Mouse (Mus musculus) adrenal gland, postnatal 10 days (tissue): ENCODE results near the gene Pithd1. TPM values are rescaled to one million over a fixed set of nuclear protein-coding genes. Genes with fewer than 3 reads are reported as not detected.

Experiments
- DNase-seq: peaks from one replicate; pipeline ENCODE4 v3.0.0; 2021; ENCODE audit warnings: mixed read lengths
- total RNA-seq, 2 experiments: library from RNA; stranded (reverse); gene quantifications; 2 replicates each; pipeline ENCODE4 v1.2.3; 2021

Gene Pithd1
- total RNA-seq, 2 experiments from 2014 or later, result 27.0 to 33.5 TPM

DNA sequence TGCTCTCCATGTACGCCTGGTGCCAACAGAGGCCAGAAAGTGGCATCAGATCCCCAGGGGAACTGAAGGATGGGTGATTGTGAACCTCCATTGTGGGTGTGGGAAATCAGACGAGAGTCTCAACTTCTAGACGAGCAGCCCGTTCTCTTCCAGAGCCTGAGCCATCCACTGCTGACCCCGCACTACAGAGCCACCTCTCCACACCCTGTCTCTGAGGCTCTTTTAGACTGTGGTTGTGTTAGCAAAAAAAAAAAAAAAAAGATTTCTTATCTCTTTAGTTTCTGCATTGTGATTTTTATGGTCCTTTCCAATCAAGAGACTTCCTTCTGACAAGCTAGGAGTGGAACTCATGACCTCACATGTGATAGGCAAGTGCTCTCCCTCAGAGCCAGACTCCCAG lies 57.7 kb downstream of the Pithd1 start:
- DNase-seq, result no peak

DNA sequence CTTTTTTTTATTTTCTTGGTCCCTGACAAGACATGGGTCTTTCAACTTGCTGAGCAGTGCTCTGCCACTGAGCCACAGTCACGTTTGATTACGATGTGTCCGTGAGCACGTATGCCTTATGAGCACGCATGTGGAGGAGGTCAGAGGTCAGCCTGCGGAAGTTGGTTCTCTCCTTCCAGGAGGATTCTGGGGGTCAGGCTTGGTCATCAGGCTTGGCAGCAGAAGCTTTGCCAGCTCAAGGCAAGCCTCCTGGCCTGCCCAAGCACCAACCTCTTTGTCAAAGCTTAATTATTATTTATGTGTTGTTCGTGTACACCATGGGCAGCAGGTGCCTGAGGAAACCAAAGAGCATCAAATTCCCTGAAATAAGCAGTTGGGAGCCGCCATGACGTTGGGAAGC lies 58.7 kb downstream of the Pithd1 start:
- no peak for DNase-seq

DNA sequence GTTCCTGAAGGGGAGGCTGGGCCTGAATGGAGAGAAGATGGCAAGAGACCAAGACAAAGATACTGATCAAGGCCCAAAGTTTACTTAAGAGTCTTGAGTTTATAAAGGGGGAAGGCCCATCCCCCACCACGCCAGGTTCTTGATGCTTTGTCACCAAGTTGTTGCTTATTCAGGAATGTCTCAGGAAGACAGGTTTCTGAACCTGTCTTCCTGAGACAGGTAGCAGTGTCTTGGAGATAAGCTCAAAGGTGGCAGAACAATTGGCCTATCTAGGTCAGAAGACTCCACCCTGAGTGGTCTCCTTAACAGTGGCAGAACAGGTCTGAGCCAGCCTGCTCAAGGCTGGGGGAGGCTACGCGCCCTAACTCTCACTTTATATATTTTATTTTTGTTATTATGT lies 60.2 kb downstream of the Pithd1 start:
- DNase-seq, result no peak

DNA sequence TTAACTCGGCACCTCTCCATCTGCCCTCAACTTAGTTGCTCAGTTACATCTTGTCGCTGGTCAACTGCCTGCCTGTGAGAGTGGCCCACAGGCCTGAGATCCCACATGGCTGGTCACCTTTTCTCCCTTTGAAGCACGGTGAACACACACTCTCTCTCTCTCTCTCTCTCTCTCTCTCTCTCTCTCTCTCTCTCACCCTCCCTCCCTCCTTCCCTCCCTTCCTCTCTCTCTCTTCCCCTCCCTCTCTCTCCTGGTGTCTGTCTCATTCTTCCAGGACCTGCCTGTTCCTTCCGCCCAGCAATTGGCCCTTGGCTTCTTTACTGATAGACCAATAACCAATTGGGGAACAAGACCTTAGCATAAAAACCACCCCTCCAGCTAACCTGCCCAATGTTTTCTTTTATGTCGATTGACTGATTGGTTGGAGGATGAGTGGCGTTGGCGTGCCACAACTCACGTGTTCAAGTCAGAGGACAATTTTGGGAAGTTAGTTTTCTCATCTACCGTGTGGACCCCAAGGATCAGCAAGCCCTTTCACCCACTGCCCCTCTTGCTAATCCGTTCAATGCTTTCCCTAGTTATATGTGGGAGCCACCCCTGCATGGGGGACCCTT lies 60.8 kb downstream of the Pithd1 start:
- DNase-seq, result no peak

Other genes starting within 250 kb of the Pithd1 start
- 10 to 100 TPM in 1 of 2 experiments, 1 to 10 TPM in 1; 4.2 to 15.1 TPM for gene Myom3, start 227.5 kb downstream of the Pithd1 start, total RNA-seq
- 100 to 1,000 TPM in 1 of 2 experiments, 10 to 100 TPM in 1; 94.0 to 117 TPM for gene Srsf10, start 131.5 kb downstream of the Pithd1 start, total RNA-seq
- gene Pnrc2, start 113.4 kb downstream of the Pithd1 start, total RNA-seq, result 100 to 1,000 TPM in 1 of 2 experiments, 10 to 100 TPM in 1; 98.7 to 149 TPM
- 1 to 10 TPM; 2.4 to 3.9 TPM for gene Cnr2, start 91.9 kb downstream of the Pithd1 start, total RNA-seq
- gene Fuca1, start 66.5 kb downstream of the Pithd1 start, total RNA-seq, result 100 to 1,000 TPM in 1 of 2 experiments, 10 to 100 TPM in 1; 96.9 to 109 TPM
- 100 to 1,000 TPM in 1 of 2 experiments, 10 to 100 TPM in 1; 84.4 to 108 TPM for gene Hmgcl, start 40.8 kb downstream of the Pithd1 start, total RNA-seq
- 10 to 100 TPM; 22.0 to 23.1 TPM for gene Gale, start 23.5 kb downstream of the Pithd1 start, total RNA-seq
- gene Lypla2, start 14.6 kb downstream of the Pithd1 start, total RNA-seq, result 10 to 100 TPM; 57.1 to 57.9 TPM
- 10 to 100 TPM; 40.5 to 41.8 TPM for gene Eloa, start 34.5 kb upstream of the Pithd1 start, total RNA-seq
- gene Rpl11, start 66.2 kb upstream of the Pithd1 start, total RNA-seq, result 100 to 1,000 TPM; 633 to 663 TPM
- 100 to 1,000 TPM in 1 of 2 experiments, 10 to 100 TPM in 1; 97.2 to 110 TPM for gene Id3, start 156.2 kb upstream of the Pithd1 start, total RNA-seq
- 10 to 100 TPM in 1 of 2 experiments, 1 to 10 TPM in 1; 7.9 to 14.8 TPM for gene E2f2, start 185.1 kb upstream of the Pithd1 start, total RNA-seq
- 1 to 10 TPM; 5.0 to 7.9 TPM for gene Asap3, start 219.1 kb upstream of the Pithd1 start, total RNA-seq